Mouse (Mus musculus) cortical plate, adult 2 months (tissue): ENCODE data around the gene 4930519P11Rik.

ENCODE experiments used
- CTCF ChIP-seq: fragments of 200-500 bp; IDR thresholded peaks from 2 replicates; pipeline ENCODE4 v1.5.1; 2011; ENCODE audit warnings: mild to moderate bottlenecking, control low read depth, low read length; ENCODE audit not compliant: insufficient read depth; ENCODE audit errors: extremely low read depth
- POLR2A ChIP-seq: fragments of 200-500 bp; IDR thresholded peaks from 2 replicates; pipeline ENCODE4 v1.6.1; 2011; ENCODE audit warnings: mild to moderate bottlenecking, low read length, control low read depth; ENCODE audit not compliant: insufficient read depth; ENCODE audit errors: extremely low read depth

DNA sequence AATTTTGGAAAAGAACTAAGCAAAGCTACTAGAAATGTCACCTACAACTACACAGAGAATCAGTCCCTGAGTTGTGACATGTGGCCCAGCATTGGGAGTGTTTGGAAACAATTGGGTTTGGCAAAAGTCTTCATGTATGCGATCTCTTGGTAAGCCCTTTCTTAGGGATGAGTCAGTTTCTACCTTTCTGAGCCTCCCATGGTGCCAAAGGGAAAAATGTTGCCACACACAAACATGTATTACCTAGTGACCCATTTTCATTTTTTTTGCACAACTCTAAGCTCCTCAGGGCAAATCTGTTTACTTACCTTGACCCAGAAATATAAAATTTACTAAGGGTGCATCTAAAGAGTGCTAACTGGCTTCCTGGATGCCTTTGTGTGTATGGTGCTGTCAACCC is 6.3 kb downstream of the 4930519P11Rik start:
- TF ChIP-seq CTCF (no peak), POLR2A (no peak)
